Mouse (Mus musculus) gonadal fat pad, adult 2 months (tissue): ENCODE data around the gene Ank2. TPM values are rescaled to one million over a fixed set of nuclear protein-coding genes. Genes with fewer than 3 reads are reported as not detected.

Source experiments
- DNase-seq: peaks from one replicate; pipeline ENCODE4 v3.0.0-alpha.2; 2012; ENCODE audit warnings: low read depth
- polyA plus RNA-seq: library from polyadenylated mRNA; depleted of rRNA; stranded (reverse); fragments of >200 nt; gene quantifications from 2 replicates; pipeline ENCODE4 v1.2.3, GENCODE M21; 2012

Gene Ank2
- polyA plus RNA-seq, 1 experiment = 18.7 TPM

DNA sequence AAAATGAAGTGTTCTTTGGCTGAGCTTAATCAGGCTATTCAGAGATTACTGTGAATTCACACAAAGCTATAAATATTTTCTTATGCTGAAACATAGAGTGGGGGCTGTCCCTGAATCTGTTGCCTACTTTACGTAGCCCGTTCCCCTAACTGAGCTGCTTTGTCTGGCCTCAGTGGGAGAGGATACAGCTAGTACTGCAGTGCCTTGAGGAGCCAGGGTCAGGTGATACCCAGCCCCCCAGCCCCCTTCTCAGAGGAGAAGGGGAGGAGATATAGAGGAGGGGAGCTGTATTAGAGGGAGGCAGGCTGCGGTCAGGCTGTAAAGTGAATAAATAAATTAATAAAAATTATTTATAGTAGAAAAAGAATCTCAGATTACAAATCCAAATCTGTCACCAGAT, 519.5 kb downstream of the Ank2 start:
- no peak for DNase-seq

DNA sequence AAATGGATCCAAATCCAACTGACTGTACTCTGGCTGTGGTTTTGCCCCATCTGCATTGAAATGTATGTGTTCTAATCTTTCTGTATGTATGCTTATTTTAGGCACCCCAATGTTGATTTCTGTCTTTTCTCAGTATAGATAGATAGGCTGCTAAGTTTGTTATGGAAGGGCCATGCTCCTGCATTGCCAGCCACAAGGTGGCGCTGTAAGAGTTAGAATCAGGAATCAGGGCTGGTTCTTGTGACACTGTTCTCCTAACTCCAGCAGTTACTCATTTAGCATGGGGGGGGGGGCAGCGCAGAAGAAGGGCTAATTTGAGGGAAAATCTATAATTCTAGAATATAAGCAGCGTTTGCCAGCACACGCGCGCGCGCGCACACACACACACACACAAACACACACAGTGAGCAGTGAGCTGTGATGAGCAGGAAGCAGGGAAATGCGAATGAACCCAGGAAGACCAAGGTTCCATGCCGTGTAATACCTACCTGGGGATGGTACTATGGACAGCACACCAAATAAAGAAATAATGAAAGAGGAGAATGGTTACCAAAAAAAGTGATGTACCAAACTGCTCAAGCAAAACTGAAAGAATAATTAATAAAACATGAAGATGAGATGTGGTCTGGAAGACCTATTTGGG, 520.3 kb downstream of the Ank2 start:
- DNase-seq = no peak

DNA sequence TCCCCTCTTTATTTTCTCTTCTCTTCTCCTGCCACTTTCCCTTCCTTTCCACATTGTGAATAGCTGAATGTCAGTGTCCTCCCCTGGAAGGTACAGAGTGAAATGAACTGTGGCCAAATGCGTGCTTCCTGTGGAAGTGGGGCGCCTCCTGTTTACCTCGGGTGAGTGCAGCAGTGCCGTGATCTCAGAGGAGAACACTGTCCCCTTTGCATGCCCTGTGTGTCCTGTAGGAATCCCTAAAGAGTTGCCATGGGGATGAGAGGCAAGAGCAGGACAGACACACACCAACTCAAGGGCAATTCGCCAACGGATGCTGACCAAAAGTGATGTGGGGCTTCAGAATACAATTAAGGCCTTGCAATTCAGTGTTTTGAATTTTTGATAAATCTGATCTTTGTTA, 521.8 kb downstream of the Ank2 start:
- no peak for DNase-seq

DNA sequence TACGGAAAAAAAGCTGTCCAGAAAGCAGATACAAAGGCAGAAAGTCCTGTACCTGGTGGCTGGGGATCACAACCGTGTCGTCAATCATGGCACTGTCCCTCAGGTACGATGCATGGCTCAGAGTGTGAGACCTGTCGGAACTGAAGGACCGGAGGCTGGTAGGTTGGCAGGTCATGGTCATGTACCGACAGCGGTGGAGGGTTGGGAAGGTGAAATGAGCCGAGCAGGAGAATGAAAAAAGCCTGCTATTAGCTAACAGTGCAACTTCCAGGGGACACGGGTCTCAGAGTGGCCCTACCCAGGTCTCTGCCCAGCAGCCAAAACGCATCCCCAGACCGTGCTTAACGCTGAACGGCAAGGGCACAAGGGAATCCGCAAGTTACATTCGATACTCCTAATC, 522.4 kb downstream of the Ank2 start:
- no peak for DNase-seq

DNA sequence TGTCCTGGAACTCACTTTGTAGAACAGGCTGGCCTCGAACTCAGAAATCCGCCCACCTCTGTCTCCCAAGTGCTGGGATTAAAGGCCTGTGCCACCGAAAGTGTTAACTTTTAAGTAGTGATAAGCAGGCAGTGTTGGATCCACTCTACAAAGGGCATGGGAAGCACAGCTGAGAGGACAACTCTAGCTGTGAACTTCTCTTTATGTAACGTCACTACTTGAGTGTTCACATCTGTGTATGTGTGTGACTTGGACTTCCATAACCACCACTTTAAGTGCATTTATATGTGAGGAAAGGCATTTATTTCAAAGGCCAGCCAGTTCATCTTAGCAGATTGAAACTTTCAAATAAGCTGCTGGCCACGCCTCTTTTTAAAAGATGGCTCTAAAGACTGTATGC, 523.7 kb downstream of the Ank2 start:
- no peak for DNase-seq

DNA sequence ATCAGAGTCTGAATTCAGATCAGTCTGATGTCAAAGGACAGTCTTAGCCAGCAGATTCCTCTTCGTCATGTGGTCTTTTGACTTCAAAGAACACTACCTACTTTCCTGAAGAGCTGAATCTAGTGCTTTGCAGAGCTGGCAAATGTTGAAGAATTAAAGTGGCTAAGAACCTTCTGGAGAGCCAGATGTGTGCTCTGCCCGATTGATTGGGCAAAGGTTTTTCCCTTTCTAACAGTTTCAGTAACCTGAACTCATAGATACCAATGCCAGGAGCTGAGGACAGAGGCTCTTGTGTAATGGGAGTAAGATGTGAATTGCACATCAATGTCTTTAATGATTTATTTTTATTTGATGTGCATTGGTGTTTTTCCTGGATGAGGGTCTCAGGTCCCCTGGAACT, 525.6 kb downstream of the Ank2 start:
- DNase-seq = no peak

DNA sequence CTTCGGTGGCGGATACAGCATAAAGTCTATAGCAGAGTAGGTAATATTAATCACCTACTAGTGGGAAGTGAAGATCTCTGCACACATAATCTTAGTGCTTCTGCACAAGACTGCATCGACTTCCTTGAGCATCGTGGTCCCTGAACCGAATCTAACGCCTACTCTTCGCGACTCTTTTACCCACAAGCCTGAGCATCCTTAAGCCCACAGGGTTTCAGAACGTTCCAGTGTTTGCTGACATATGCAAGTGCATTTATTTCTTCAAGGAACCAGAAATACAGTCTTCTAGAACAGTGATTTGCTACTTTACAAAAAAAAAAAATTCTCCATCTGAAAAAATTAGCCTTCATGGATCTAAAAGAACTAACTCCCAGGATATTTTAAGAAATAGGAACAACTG, 527.6 kb downstream of the Ank2 start:
- no peak for DNase-seq

DNA sequence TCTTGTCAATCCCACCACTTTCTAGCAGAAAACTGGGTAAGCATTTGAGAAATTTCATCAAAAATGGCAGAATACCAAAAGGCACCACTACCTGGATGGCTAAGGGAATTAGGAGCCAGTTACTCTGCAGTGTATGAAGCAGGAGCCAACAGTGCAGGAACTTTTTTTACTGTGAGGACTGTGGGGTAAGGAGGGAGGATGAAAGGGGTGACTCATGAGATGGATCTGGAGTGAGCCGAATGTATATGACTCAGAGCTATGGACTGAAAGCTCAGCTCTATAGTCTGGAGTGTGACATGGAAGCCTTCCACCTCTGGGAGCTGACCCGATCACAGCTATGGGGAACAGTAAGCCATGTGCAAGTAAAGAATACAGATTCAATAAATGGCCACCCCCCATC, 530.4 kb downstream of the Ank2 start:
- DNase-seq = no peak

DNA sequence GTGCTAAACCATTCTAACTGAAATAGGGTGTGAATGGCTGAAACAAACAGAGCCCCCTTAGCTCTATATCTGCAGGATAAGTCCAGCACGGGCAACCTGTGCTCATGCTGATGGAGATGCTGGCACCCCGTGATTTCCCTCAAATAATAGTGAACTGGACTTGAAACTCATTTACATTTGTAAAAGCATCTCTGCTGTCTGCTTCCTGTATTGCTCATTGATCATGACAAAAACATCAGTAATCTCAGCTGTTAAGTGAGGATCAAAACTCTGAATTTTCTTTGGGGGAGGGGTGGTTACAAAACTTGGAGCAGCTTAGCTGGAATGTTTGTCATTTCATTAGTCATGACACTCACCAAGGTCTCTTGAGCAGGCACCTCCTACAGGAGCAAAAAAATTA, 533.4 kb downstream of the Ank2 start:
- no peak for DNase-seq

DNA sequence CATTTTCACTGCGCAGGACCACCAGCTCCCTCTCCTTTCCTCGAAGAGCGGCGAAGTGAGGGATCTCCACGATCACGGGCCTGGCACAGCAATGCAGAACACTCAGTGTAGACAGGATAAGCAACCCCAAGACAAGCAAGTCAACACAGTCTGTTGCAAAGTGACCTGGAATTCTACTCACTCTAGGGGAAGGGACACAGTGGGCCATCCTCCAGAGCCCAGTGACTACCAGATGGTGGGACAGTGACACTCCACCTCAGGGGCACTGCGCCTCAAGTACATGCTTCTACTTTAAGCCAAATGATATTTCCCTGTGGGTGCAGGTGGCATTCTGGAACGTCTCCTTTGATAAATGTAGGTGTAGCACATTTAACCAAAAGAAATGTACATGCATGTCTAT, 536.8 kb downstream of the Ank2 start:
- DNase-seq = no peak

DNA sequence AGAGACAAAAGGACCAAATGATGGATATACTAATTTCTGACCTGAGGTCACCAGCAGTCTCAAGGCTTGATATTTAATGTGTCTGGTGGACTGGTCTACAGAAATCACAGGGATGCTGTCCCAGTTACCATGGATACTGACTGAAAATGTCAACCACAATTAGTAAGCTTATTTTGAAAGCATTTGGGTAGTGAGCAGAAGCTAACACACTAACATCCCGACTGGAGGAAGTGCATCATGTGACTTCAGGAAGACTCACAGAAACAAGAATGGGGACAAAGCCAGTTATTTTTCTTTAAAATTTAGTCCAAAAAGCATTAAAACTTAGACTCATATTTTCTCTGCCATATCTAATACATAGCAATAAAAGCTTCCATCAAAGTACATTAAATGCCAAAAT, 546.5 kb downstream of the Ank2 start:
- DNase-seq = no peak

DNA sequence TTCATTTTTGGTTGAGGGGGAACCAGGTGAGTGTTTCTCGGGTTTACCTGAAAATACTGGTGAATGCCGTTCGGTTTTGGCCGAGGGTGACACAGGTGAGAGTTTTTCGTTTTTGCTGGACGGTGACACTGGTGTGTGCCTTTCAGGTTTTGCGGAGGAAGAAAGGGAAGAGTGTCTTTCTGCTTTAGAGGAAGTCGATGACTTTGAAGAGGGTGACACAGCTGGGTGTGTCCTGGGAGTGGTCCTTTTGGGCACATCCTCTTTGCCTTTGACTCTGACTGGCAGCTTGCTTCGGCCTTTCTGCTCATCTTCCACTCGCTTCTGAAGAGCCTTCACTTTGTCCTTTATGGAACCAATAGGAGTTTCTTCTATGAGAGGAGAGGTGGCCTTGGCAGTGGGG, 552.6 kb downstream of the Ank2 start:
- DNase-seq = no peak

DNA sequence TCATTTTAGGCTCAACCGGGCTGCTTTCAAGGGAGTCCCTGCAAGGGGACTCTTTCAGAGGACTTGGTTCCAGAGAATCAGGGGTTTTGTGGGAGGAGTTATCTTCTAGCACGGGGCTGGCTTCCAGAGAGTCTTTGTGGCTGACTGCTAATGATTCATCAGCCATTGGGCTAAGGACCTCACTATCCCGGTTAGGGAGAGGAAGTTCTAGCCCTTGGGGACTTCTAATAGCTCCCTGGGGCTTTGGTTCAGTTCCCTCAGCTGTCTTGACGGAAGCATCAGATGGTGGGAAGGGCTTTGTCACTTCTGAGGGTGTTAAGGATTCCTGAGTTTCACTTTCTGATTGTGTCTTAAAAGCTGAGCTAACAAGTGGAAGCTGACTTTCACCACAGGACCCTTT, 554.3 kb downstream of the Ank2 start:
- no peak for DNase-seq

DNA sequence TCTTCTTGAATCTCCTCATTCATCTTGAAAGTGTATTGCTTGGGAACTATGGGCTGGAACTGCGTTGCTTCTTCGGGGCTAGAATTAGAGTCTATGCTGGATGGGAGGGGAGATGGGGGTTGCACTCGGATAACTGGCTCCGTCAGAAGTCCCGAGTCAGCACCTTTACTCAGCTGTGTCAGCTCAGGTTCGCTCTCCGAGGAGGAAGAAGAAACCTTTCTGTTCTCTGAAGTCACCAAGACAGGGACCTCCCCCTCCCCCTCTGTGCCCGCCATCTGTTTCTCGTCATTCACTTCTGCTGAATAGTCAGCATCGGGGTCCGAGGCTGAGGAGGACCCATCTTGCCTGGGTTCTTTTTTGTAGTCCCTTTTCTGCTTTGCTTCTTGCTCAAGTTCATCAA, 555.1 kb downstream of the Ank2 start:
- no peak for DNase-seq

DNA sequence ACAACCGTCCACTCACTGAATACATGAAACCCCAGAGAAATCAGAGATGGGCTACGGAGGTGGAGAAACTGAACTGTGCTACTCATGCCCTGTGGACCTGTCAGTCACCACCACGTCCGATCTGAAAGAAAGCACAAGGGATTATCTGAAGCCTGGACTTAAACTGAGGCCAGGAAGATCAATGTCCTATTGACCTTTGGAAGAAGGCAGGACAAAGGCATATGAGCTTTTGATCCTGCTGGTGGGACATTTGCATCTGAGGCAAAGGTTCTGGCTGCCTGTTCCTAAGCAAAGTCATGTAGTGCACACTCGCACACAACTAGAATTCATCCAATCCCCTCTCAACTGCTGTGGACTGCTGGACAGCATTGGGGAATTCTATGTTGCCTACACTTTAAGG, 558.7 kb downstream of the Ank2 start:
- no peak for DNase-seq

DNA sequence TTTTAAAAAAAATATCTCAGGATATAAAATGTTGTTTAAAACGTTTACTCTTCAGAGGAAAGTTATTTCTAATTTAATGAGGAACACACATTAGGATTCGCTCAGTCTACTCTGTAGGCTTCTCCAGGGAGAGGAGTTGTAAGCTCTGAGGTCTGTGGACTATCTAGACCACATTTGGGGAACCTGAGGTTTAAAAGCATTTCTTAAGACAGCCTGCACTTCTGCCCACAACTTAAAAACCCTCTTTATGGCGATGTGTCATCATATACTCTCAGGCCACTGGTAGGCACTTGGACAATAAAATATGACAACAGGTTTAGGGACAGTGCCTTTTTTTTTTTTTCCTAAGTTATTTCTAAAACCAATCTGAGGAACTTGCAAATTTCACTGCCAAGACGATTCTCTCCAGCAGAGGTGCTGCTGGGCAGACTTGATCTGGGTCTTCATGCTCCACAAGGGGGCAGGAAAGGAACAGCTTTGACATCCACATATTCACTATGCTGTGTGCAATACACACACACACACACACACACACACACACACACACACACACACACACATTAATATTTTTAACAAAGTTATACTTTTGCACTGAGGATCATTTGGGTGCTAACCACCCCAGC, 567.2 kb downstream of the Ank2 start:
- no peak for DNase-seq

DNA sequence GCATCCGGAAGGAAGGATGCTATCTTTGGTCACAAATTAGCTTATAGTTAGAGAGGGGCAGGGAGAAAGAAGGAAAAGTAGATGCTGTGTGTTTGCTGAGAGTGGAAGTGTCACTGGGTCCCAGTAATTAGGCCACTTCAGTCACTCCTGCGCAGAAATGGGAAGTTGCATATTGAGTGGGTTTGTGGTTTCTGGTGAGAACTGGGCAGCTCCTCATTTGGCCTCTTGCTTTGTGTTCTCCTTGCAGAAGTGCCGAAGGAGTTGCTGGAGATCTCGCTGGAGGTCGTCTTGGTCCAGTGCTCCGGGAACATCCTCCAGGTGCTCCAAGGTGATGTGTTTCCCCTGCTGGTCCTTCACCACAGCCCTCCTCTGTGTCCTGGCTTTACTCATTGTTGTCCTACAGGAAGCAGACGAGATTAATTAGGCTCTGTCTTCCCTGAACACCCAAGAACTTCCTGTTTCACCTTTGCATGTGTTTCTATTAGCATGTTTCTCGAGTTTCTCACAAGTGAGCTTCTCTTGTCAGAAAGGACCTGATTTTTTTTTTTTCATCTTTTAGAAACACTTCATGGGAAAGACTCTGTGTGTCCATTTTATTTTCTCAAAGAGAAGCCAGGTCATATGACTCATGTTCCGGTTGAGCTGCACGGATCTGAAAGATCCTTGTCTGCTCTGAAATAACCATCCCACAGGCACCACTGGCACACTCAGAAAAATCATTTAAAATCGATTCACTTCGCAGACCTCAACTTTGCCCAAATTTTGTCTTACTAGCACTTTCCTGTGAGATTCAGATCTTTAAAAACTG, 575.4 kb downstream of the Ank2 start:
- no peak for DNase-seq

DNA sequence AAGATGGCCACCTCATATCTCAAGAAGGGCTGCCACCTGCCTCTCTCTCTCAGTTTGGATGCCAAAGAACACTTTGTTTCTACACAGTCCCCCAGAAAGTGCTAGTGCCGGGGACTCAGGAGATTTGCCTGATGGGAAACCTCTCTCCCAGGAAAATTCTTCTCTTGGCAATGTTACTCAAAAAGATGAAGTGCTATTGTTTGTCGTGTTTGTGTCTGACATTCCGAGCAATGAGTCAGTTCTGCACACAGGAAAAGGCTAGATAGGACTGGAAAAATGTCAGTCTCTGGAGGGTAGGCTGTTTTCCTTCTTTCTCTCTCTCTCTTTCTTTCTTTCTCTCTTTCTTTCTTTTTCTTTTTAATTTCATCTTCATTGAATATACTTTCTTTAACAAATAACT, 577.2 kb downstream of the Ank2 start:
- no peak for DNase-seq

DNA sequence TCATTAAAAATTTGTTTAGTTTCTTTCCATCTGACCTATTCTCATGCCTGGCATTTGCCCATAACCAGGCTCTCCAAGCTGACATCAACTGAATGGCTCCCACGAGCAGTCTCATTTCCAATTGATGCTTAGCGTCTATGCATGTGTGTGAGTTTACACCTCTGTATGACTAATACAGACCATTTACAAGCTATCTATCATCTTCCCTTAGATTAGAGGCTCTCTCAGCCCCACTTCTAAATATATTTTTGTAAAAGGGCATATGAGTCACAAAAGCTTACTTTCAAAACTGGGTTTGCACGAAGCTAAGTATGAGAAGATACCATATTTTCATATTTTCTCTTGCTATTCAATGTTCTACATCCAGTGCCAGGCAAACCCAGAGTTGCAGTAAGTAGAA, 578.9 kb downstream of the Ank2 start:
- no peak for DNase-seq

DNA sequence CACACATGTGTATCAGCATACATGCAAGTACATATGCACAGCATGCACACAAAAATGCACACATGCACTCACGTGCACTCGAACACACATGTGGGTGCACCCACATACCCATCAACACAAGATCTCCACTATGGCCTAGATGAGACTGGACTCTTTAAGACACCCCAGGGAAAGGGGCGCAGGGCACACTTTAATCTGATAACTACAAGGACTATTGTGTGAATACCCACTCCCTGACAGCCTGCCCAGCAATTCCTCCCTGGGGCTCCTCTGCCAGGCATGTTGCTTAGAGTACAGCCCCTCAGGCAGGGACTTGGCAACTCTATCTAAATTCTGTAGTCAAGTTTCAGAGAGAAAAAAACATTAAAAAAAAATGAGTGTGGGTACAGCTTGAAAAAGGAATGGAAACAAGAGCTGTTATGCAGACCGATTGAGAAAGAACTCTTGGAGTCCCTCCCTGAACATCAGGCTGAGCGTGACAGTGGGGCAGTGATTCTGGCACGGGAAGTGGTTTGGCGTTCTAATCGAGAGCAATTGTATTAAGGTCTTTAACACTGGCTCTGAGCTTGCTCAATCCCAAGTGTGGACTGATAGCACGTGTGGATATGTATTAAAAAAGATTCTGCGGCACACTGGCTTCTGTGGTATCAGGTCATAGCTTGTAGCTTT, 580.2 kb downstream of the Ank2 start:
- DNase-seq = no peak

DNA sequence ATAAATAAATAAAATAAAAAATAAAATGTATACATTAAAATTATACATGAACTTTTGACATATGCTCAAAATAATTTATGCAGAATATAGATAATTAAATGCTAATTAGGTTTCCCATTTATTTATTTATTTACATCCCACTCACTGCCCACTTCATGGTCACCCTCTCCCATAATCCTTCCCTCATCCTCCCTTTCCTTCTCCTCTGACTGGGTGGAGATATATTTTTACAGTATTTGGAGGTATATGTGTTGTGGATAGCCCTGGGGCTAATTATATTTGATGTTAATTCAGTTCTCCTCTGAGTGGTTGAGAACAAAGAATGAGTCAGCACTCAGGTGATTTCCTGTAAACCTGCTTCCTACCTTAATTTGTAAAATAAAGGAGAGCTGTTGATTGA, 582.8 kb downstream of the Ank2 start:
- no peak for DNase-seq

DNA sequence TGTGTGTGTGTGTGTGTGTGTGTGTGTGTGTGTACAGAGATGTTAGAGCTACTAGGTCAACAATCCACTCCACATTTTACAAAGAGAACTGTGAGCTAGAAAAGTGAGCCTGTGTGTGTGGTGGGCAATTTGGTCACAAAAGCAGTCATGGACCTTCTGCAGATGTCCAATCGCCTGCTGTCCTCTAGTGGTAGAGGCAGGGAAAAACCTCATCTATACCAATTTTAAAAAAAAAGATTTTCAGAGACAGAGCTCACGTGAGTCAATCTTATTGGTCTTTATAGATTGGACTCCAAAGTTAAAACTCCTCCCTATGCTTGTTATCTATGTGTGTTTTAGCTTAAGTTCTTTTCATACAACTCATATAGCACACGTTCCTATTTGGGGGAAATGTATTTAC, 595.6 kb downstream of the Ank2 start:
- no peak for DNase-seq

DNA sequence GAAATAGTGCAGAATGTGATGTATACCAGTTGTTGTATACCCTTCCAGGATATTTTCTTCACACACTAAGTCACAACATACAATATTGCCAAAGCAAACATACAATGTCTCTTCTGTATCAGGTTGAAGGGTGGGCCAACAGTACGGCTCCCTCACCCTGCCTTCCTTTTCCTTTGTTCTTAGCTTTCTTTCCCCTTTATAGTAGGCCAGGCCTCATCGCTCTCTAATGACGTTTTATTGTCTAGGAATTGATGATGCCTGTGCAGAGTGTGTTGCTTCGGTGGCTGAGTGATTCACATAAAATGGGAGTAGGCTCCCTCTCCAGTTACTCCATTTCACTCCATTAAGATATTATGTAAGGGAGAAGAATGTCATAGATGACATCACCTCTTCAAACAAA, 612.5 kb downstream of the Ank2 start:
- no peak for DNase-seq
